Comparison of ENCODE assay signal across 8 mouse cellular contexts in the genomic region with DNA sequence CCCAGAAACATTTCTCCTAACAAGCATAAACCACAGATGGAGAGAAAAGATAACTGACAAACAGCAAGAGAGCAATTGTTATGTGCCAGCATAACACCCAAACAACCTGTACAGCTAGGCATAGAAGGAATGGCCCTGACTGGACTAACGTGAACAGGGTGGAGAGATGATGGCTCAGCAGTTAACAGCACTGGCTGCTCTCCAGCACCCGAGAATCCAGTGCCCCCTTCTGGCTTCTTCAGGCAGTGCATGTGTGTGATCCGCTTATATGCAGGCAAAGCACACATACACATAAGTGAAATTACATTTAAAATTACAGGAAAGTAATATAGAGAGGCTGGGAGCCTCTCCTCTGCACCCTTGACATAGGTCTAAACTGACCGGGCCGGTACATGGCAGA. TPM values are rescaled to one million over a fixed set of nuclear protein-coding genes. Genes with fewer than 3 reads are reported as not detected.
DNase-seq lines count a peak whose midpoint lies in the region; ATAC-seq lines count a peak whose summit lies in the region.

No protein-coding gene starts in this region.

- peak; percentile 39 for DNase-seq in gastrocnemius, postnatal 10 days
- no peak for DNase-seq in gastrocnemius, postnatal 25 days
- peak; percentile 36 to 61 for DNase-seq in urinary bladder, adult 18-20 months (ENCODE audit: low spot score in 2 of 2)
- DNase-seq in urinary bladder, postnatal 10 days (ENCODE audit: low spot score): no peak
- DNase-seq in kidney, postnatal 25 days: peak; percentile 61 to 64
- DNase-seq in mesoderm, embryonic 11.5 days (ENCODE audit: low read depth, low spot score): peak; percentile 54
- peak; percentile 53 to 56 for DNase-seq in urinary bladder, postnatal 36 days (ENCODE audit: low spot score in 2 of 2)

- ATAC-seq in common myeloid progenitor, adult 5-6 weeks (replicated peaks; ENCODE audit: low read depth, poor library complexity, severe bottlenecking): peak; percentile 95

RNA-seq across cellular contexts. Expression of gene Acad11, which starts 16.2 kb away (rescaled TPM):
- 10 to 100 TPM; 14.3 to 15.1 TPM for total RNA-seq in gastrocnemius, postnatal 10 days (2021)
- 10 to 100 TPM; 29.5 to 40.8 TPM for total RNA-seq in gastrocnemius, postnatal 25 days (2021)
- 15.0 and 16.2 TPM in 2 replicates for total RNA-seq in common myeloid progenitor, adult 5-6 weeks (2017)

RNA-seq across cellular contexts. Expression of gene Uba5, which starts 16.4 kb away (rescaled TPM):
- 10 to 100 TPM; 17.0 to 22.6 TPM for total RNA-seq in gastrocnemius, postnatal 10 days (2021)
- total RNA-seq in gastrocnemius, postnatal 25 days (2021): 10 to 100 TPM; 11.9 to 12.0 TPM
- total RNA-seq in common myeloid progenitor, adult 5-6 weeks (2017): 30.9 and 33.1 TPM in 2 replicates

RNA-seq across cellular contexts. Expression of gene Gm28305, which starts 38.9 kb away (rescaled TPM):
- total RNA-seq in gastrocnemius, postnatal 10 days (2021): not detected
- total RNA-seq in gastrocnemius, postnatal 25 days (2021): not detected
- not detected in 2 replicates for total RNA-seq in common myeloid progenitor, adult 5-6 weeks (2017)

RNA-seq across cellular contexts. Expression of gene Ackr4, which starts 47.4 kb away (rescaled TPM):
- 1 to 10 TPM; 1.9 to 3.6 TPM for total RNA-seq in gastrocnemius, postnatal 10 days (2021)
- under 1 TPM; 0.64 to 0.94 TPM for total RNA-seq in gastrocnemius, postnatal 25 days (2021)
- 0.10 and 0.32 TPM in 2 replicates for total RNA-seq in common myeloid progenitor, adult 5-6 weeks (2017)

Comparison
In these comparisons a context has a peak if more than half of its experiments do, and no peak if none do; other contexts are left out.
1. DNase-seq: peak in gastrocnemius, postnatal 10 days (single experiment), urinary bladder, adult 18-20 months (2 of 2), kidney, postnatal 25 days (2 of 2), mesoderm, embryonic 11.5 days (single experiment) and urinary bladder, postnatal 36 days (2 of 2); none in gastrocnemius, postnatal 25 days (single experiment) and urinary bladder, postnatal 10 days (single experiment).